12 mouse cellular contexts compared by ENCODE assay signal in the genomic region with DNA sequence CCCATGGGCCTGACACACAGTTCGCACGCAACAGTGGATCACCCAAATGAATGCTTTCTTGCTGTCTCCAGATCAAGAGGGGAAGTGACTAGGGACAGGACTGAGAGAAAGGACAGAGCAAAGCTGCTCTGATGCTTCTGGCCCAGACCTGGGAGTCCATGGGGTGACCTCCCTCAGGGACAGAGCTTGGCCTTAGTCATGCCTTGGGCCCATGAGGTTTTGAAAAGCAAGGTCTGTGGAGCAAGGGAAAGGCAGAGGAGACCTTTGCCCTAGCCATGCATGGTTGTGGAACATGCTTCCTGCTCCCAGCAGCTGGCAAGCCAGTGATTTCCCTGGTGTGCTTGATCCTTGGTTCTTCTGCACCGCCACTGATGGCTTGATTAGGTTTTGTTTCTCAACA.
"Had no signal": no experiment of that assay in that cellular context is flagged by ENCODE, and none has a peak within 500 bp of the region (broad histone marks: within the 10 kb centered on the region; RNA-seq: fewer than 3 reads in every experiment).

No protein-coding gene starts in this region.

- H3K36me3 ChIP-seq: kidney, embryonic 15.5 days; liver, embryonic 13.5 days; midbrain, embryonic 10.5 days had no signal

- H3K4me2 ChIP-seq: kidney, embryonic 15.5 days; liver, embryonic 13.5 days had no signal

- DNase-seq: kidney, adult 18-20 months; kidney, postnatal 10 days; layer of hippocampus, postnatal 36 days; liver, embryonic 13.5 days; lung, adult 2 months; lung, postnatal 14 days; lung, postnatal 4 days; midbrain, embryonic 14.5 days; thymus, postnatal 25 days had no signal

- H3K9ac ChIP-seq: kidney, embryonic 15.5 days; liver, embryonic 13.5 days had no signal

- H3K27ac ChIP-seq: kidney, embryonic 15.5 days; left cerebral cortex, adult 2 months; liver, embryonic 13.5 days; midbrain, embryonic 10.5 days had no signal

- H3K4me3 ChIP-seq: kidney, embryonic 15.5 days; left cerebral cortex, adult 2 months; liver, embryonic 13.5 days; midbrain, embryonic 10.5 days had no signal

- H3K27me3 ChIP-seq: kidney, embryonic 15.5 days; liver, embryonic 13.5 days had no signal

- H3K9me3 ChIP-seq: kidney, embryonic 15.5 days; liver, embryonic 13.5 days; midbrain, embryonic 10.5 days had no signal
